Mouse (Mus musculus) cerebellum, adult 8-10 months (tissue): ENCODE data around the gene Dgki.

Source experiments
- DNase-seq: peaks from one replicate; pipeline ENCODE4 v3.0.0; 2022

Gene Dgki

GRCm38 (mm10) chr6:36800309-36800946, 499.6 kb downstream of the Dgki start:
- no peak for DNase-seq

GRCm38 (mm10) chr6:36797066-36797655, 502.8 kb downstream of the Dgki start:
- DNase-seq = no peak
